Mouse (Mus musculus): Measurements from ENCODE around the gene Cdkn2d. TPM values are rescaled to one million over a fixed set of nuclear protein-coding genes. Genes with fewer than 3 reads are reported as not detected.
A peak's percentile ranks its signal among the peaks of the same experiment; 100 is the strongest.

Gene Cdkn2d
- total and polyA plus RNA-seq, 2 experiments from 2014 or later, result 115 to 134 TPM

GRCm38 (mm10) chr9:21332161-21333061 is 41.2 kb upstream of the Cdkn2d start:
- H3K4me3 ChIP-seq (ENCODE audit: low read length), result no peak overlapping the region
- 0 out of 2 replicates have a peak, but pooled peaks have one; percentile 16 for ATAC-seq
- no peak for DNase-seq (ENCODE audit: low spot score)
- H3K9ac ChIP-seq (replicated peaks; ENCODE audit: low read length), result no peak overlapping the region
- H3K4me2 ChIP-seq (ENCODE audit: low read depth, low read length), result no peak overlapping the region
- H3K4me1 ChIP-seq (ENCODE audit: insufficient read depth, low read length), result 0 out of 2 replicates have a peak, but pooled peaks cover 5% of the 10 kb centered on the region
- no peak for TF ChIP-seq CTCF (IDR thresholded peaks at IDR 0.05; ENCODE audit: low read depth)
- no peaks in the 10 kb centered on the region for H3K9me3 ChIP-seq (ENCODE audit: low read length)
- 24% methylated on average over 9 of the region's 9 CpGs for WGBS
- no peaks in the 10 kb centered on the region for H3K36me3 ChIP-seq (ENCODE audit: insufficient read depth, low read length)
- no peak overlapping the region for H3K27ac ChIP-seq
- H3K27me3 ChIP-seq (ENCODE audit: insufficient read depth, low read length), result no peaks in the 10 kb centered on the region

- Histone ChIP-seq H3K4me1 (ENCODE audit: insufficient read depth, low read length) (0 out of 2 replicates have a peak, but pooled peaks cover 6% of the 10 kb centered on the region), H3K4me2 (ENCODE audit: low read depth, low read length) (no peak overlapping the region), H3K27ac (no peak overlapping the region), H3K9me3 (ENCODE audit: low read length) (no peaks in the 10 kb centered on the region), H3K9ac (replicated peaks; ENCODE audit: low read length) (no peak overlapping the region), H3K36me3 (ENCODE audit: insufficient read depth, low read length) (no peaks in the 10 kb centered on the region), H3K4me3 (ENCODE audit: low read length) (no peak overlapping the region), H3K27me3 (ENCODE audit: insufficient read depth, low read length) (no peaks in the 10 kb centered on the region)
- ATAC-seq (no peak), DNase-seq (ENCODE audit: low spot score) (no peak)
- WGBS, result 84% methylated on average over 12 of the region's 12 CpGs
- TF ChIP-seq CTCF (IDR thresholded peaks at IDR 0.05; ENCODE audit: low read depth), result no peak
Measured at GRCm38 (mm10) chr9:21331365-21332140, 40.3 kb upstream of the Cdkn2d start.

GRCm38 (mm10) chr9:21329699-21330289 is 38.6 kb upstream of the Cdkn2d start:
- Histone ChIP-seq H3K4me1 (ENCODE audit: insufficient read depth, low read length) (0 out of 2 replicates have a peak, but pooled peaks cover 6% of the 10 kb centered on the region), H3K4me2 (ENCODE audit: low read depth, low read length) (no peak overlapping the region), H3K9ac (replicated peaks; ENCODE audit: low read length) (no peak overlapping the region), H3K27me3 (ENCODE audit: insufficient read depth, low read length) (no peaks in the 10 kb centered on the region), H3K36me3 (ENCODE audit: insufficient read depth, low read length) (no peaks in the 10 kb centered on the region; the same call in 1 of the 2 replicates), H3K27ac (no peak overlapping the region), H3K9me3 (ENCODE audit: low read length) (no peaks in the 10 kb centered on the region), H3K4me3 (ENCODE audit: low read length) (no peak overlapping the region)
- DNase-seq (ENCODE audit: low spot score), result no peak
- ATAC-seq, result peak; percentile 13; the same call in 1 of the 2 replicates
- TF ChIP-seq CTCF (IDR thresholded peaks at IDR 0.05; ENCODE audit: low read depth), result no peak
- WGBS, result 94% methylated on average over 10 of the region's 10 CpGs

GRCm38 (mm10) chr9:21329041-21329440 is 37.8 kb upstream of the Cdkn2d start:
- no peak for TF ChIP-seq CTCF (IDR thresholded peaks at IDR 0.05; ENCODE audit: low read depth)
- DNase-seq (ENCODE audit: low spot score) (no peak), ATAC-seq (no peak)
- Histone ChIP-seq H3K27me3 (ENCODE audit: insufficient read depth, low read length) (no peaks in the 10 kb centered on the region), H3K9ac (replicated peaks; ENCODE audit: low read length) (no peak overlapping the region), H3K4me3 (ENCODE audit: low read length) (no peak overlapping the region), H3K4me1 (ENCODE audit: insufficient read depth, low read length) (0 out of 2 replicates have a peak, but pooled peaks cover 6% of the 10 kb centered on the region), H3K9me3 (ENCODE audit: low read length) (no peaks in the 10 kb centered on the region), H3K36me3 (ENCODE audit: insufficient read depth, low read length) (no peaks in the 10 kb centered on the region; the same call in 1 of the 2 replicates), H3K27ac (no peak overlapping the region), H3K4me2 (ENCODE audit: low read depth, low read length) (no peak overlapping the region)
- WGBS, result 65% methylated on average over 3 of the region's 5 CpGs

- DNase-seq (ENCODE audit: low spot score) (no peak), ATAC-seq (no peak)
- H3K36me3 ChIP-seq (ENCODE audit: insufficient read depth, low read length), result no peaks in the 10 kb centered on the region; the same call in 1 of the 2 replicates
- 0 out of 2 replicates have a peak, but pooled peaks cover 6% of the 10 kb centered on the region for H3K4me1 ChIP-seq (ENCODE audit: insufficient read depth, low read length)
- H3K9ac ChIP-seq (replicated peaks; ENCODE audit: low read length), result no peak overlapping the region
- no peak overlapping the region for H3K27ac ChIP-seq
- no peak overlapping the region for H3K4me3 ChIP-seq (ENCODE audit: low read length)
- H3K27me3 ChIP-seq (ENCODE audit: insufficient read depth, low read length), result no peaks in the 10 kb centered on the region
- no peak overlapping the region for H3K4me2 ChIP-seq (ENCODE audit: low read depth, low read length)
- H3K9me3 ChIP-seq (ENCODE audit: low read length), result no peaks in the 10 kb centered on the region
- 81% methylated on average over 3 of the region's 3 CpGs for WGBS
- no peak for TF ChIP-seq CTCF (IDR thresholded peaks at IDR 0.05; ENCODE audit: low read depth)
Measured at GRCm38 (mm10) chr9:21328041-21328440, 36.8 kb upstream of the Cdkn2d start.

- WGBS, result 70% methylated on average over 3 of the region's 3 CpGs
- DNase-seq (ENCODE audit: low spot score), result no peak
- no peaks in the 10 kb centered on the region for H3K9me3 ChIP-seq (ENCODE audit: low read length)
Measured at GRCm38 (mm10) chr9:21327569-21327968, 36.4 kb upstream of the Cdkn2d start.

More at GRCm38 (mm10) chr9:21327569-21327968, 36.4 kb upstream of the Cdkn2d start:
- Histone ChIP-seq H3K4me3 (ENCODE audit: low read length) (no peak overlapping the region), H3K9ac (replicated peaks; ENCODE audit: low read length) (no peak overlapping the region), H3K27ac (no peak overlapping the region), H3K4me1 (ENCODE audit: insufficient read depth, low read length) (0 out of 2 replicates have a peak, but pooled peaks cover 4% of the 10 kb centered on the region), H3K4me2 (ENCODE audit: low read depth, low read length) (no peak overlapping the region), H3K36me3 (ENCODE audit: insufficient read depth, low read length) (no peaks in the 10 kb centered on the region; the same call in 1 of the 2 replicates), H3K27me3 (ENCODE audit: insufficient read depth, low read length) (no peaks in the 10 kb centered on the region)
- TF ChIP-seq CTCF (IDR thresholded peaks at IDR 0.05; ENCODE audit: low read depth), result no peak
- no peak for ATAC-seq

Data from hindbrain, postnatal 0 days (tissue).